Mouse (Mus musculus): ENCODE data around the gene Ccnt1.
A peak's percentile ranks its signal among the peaks of the same experiment; 100 is the strongest.

Gene Ccnt1

GRCm38 (mm10) chr15:98570873-98571538 lies at the start of gene Ccnt1, which contains the start of gene 4930415O20Rik:
TSS of gene Ccnt1 (minus strand) at chr15:98570923.
TSS of gene 4930415O20Rik (plus strand) at chr15:98571004.
- DNase-seq (ENCODE audit: low spot score in 2 of 2): no peak

GRCm38 (mm10) chr15:98617176-98617537 lies 46.4 kb upstream of the Ccnt1 start:
- DNase-seq (ENCODE audit: low spot score in 2 of 2): peak; percentile 62 to 81

DNA sequence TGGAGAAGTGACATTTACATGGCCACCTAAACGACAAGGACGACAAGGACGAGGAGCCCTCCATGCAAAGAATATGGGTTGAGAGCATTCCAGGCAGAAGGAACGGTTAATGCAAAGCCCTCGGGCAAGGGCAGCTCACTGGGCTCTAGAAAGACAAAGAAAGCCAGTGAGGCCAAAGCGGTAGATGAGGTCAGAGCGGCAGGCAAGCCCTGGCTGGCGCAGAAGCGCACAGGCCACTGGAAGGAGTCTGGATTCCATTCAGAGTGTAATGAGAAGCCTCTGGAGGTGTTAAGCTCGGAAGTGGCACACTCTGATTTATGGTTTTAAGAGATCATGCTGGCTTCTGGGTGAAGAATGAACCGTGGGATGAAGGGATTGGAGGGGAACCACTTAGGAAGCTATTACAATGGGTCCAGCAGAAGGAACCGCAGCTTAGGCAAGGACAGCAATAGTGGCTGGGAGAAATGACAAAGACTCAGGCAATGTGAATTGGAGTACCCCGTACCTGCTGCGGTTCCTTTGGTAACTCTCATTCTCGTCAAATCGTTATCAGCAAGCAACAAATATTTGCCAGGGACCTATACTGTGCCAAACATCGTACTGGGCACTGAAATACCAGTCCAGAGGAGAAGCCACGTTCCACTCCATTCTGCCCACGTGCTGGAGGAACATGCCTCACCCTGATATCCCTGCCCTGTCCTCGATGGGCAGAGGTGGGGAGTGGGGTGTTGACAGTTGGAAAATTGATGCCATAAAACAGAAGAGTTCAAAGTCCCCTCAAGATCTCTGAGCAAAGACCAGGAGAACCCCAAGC lies 45.8 kb upstream of the Ccnt1 start:
- DNase-seq (ENCODE audit: low spot score in 2 of 2): no peak

DNA sequence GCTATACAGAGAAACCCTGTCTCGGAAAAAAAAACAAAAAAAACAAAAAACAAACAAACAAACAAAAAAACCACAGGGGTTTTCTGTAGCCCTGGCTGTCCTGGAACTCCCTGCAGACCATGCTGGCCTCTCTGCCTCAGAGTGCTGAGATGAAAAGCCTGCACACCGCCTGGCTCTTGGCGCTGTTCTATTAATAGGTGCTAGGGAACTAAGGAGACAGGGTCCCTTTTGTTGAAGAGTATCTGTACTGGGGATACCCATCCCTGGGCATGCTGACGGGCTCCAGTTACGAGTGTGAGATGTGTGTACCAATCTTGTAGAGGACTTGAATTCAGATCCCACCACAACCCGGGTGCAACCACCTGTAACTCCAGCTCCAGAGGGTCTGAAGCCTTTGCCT lies 45.0 kb upstream of the Ccnt1 start:
- DNase-seq (ENCODE audit: low spot score in 2 of 2): no peak

DNA sequence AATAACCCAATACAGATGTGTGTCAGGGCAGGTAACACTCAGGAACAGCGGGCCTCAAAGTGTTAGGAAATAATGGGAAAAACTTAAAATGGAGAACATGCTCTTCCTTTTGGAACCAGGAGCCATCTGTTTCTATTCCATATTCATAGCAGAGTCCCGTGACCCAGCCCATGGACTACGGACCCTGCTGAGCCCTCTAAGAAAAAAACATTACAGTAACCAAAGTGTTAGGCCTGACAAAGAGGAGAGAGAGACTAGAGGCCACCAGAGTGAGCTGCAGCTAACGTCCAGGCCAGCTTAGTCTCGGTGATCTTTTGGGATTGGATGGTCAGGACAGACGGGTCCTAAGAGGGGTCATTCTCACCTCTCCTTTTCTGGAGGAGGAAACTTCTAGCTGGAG lies 44.2 kb upstream of the Ccnt1 start:
- DNase-seq (ENCODE audit: low spot score in 2 of 2): no peak

DNA sequence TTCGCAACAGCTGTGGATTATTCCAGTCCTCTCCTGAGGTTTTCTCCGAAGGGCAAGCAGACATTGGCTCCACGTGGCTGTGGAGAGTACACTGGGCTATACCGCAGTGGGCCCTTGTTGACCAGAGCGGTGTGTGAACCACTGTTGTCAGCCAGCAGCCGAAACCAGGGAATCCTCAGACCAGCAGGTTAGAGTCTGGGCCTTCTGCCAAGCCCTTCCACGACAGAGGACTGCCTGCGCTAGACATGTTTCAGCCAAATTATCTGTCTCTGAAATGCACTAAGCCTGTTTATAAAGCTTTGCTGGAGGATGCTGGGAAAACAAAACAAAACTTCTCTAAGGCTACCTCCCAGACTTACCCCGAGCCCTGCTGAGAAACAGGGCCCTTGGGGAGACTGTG lies 43.8 kb upstream of the Ccnt1 start:
- DNase-seq (ENCODE audit: low spot score in 2 of 2): no peak

DNA sequence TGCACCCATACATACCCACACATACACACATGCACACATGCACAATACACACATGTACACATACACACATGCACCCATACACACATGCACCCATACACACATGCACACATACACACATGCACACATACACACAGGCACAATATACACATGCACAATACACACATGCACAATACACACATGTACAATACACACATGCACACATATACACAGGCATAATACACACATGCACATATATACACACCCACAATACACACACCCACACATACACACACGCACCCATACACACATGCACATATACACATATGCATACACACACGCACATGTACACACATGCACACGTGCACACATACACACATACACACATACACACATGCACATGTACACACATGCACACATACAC lies 41.5 kb upstream of the Ccnt1 start:
- no peak for DNase-seq (ENCODE audit: low spot score in 2 of 2)

DNA sequence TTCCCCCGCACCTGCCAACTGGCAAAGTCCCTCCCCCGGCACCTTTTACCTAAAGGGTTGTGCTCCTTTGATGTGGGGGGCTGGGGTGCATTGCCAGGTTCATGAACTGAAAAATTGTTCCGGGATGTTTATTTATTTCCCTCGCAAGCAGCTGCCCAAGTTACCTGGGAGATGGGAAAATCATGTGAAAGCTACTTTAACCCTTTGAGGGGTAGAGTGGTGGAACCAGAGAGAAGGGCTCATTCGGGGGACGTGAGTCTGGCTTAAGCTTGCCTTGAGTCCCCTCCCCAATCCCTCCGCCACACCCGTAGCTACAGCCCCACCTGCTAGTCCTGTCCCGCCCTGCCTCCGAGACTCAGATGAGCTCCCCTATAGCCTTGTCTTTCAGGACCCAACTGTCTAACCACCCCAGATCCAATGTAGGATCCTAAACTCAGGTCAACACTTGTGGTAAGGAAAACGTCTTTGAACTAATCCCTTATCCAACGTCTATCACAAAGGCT lies 39.5 kb upstream of the Ccnt1 start:
- DNase-seq (ENCODE audit: low spot score in 2 of 2): peak in 1 of 2 experiments; percentile 70

- peak; percentile 65 to 72 for DNase-seq (ENCODE audit: low spot score in 2 of 2)
These were observed 38.8 kb upstream of the Ccnt1 start, which contains the start of gene Adcy6 for GRCm38 (mm10) chr15:98609331-98610130. TSS of gene Adcy6 (minus strand) at chr15:98610076.

DNA sequence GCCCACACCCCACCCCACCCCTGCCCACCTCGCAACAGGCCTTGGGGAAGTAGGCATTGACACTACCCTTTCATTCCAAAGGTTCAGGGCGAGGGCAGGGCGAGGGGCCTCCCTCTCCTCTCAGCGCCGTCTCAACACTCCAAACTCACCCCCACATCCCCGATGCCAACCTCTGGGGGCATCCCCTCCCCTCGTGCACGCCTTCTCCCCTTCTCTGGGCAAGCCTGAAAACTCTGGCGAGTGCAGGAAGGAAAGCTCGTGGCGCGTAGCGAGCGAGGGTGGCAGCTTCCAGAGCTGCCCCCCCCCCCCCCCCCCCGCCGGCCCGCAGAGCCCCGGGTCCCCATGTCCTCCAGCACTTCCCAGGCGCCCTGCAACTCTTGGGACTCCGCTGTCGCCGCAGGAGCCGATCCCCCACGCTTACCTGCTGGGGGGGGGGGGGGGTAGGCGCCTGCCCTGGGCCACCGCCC lies 38.1 kb upstream of the Ccnt1 start:
- peak in 1 of 2 experiments; percentile 44 for DNase-seq (ENCODE audit: low spot score in 2 of 2)

GRCm38 (mm10) chr15:98608058-98608783 lies 37.5 kb upstream of the Ccnt1 start:
- no peak for DNase-seq (ENCODE audit: low spot score in 2 of 2)

DNA sequence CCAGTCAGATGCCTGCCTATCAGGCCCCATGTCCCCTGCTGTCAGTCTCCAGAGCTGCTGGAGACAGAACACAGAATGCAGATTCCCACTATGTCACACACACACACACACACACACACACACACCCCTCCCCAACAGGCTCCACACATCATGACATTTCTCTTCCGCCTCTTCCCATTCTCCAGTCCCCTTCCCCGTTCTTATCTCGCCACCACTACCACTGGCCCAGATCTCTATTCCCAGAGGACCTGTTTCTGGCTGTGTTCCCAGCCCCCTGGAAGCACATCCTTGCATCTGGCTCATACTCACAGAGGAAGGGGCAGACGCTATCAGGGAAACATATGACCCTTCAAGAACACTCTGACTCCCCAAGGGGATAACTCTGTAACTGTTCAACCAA lies 36.8 kb upstream of the Ccnt1 start:
- DNase-seq (ENCODE audit: low spot score in 2 of 2): no peak

- no peak for DNase-seq (ENCODE audit: low spot score in 2 of 2)
These were observed 36.0 kb upstream of the Ccnt1 start for GRCm38 (mm10) chr15:98606739-98607138.

- DNase-seq (ENCODE audit: low spot score in 2 of 2): no peak
These were observed 35.4 kb upstream of the Ccnt1 start for GRCm38 (mm10) chr15:98606051-98606536.

- no peak for DNase-seq (ENCODE audit: low spot score in 2 of 2)
These were observed 33.4 kb upstream of the Ccnt1 start for GRCm38 (mm10) chr15:98604041-98604575.

GRCm38 (mm10) chr15:98602921-98603458 lies 32.3 kb upstream of the Ccnt1 start:
- no peak for DNase-seq (ENCODE audit: low spot score in 2 of 2)

DNA sequence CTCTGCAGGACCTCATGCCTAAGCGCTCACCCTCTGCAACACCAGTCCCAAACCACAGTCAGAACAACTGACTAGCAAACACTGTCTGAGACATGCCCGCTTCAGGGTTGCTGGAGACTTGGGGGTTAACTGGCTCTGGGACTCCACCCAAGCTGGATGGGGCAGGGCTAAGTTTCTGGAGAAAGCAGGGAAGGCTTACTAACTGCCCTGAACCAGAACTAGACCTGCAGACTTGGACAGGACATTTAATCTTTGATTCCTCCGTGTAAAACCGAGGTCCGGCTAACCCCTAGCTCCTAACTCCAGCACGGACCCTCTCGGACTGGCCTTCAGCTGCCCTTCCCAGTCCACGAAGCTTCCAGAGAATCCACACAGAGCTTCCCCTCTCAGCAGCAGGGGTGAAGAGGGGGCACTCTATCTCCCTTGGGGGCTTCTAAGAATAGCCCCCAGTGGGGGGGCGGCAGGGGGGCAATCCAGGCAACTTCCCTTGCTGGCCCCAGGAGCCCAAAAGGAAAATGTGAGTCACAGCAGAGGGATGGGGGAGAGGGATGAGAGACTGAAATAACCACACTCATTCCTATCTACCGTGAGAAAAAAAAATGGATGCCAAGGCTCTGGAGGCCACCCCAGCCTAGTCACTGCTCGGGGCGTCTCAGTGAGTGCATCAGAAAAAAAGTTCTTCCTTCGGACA lies 31.6 kb upstream of the Ccnt1 start:
- DNase-seq (ENCODE audit: low spot score in 2 of 2): no peak

DNA sequence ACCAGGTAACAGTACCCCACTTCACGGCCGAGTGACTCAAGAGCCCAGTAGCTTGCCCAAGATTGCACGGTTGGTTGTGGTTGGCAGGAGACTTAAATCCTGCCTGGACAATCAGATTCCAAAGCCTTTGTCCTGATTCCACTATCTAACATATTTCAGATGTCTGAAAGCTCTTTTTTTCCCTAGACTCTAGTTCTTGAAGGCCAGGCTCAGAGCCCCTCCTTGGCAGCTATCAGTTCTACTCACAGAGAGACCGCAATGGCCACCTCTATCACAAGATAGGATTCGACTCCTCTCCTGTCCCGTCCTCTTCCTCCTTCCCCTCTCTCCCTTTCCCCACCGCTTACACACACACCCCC lies 31.1 kb upstream of the Ccnt1 start:
- no peak for DNase-seq (ENCODE audit: low spot score in 2 of 2)

DNA sequence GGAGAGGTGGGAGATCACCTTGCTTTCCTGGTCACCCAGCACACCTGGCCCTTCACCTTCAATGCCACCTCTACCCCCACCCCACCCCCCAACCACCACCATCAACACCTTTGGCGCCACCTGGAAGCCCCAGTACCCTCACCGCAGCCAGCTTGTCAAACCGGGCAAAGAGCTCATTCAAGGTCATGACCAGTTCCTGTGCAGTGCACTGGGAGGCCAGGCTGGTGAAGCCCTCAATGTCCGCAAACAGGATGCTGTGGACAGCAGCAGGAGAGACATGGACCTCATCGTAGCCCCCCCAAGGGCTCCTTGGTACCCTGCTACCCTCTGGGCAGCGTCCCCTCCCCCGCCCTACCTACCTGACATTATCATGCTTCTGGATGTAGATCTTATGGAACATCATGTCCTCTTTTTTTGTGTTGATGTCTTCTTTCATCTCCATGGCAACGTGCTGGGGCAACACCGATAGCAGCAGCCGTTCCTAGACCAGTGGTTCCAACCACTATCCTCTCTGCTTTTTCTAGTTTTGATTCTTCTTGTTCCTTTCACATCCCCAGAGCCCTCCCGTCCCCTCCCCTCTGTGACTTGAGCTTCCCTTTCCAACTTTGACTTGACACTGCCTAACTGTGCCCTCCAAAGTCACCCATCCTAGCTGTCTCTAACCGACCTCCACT lies 29.4 kb upstream of the Ccnt1 start:
- no peak for DNase-seq (ENCODE audit: low spot score in 2 of 2)

Measured in urinary bladder, adult 18-20 months (tissue).